Mouse (Mus musculus): ENCODE measurements at regions not wholly inside any gene's neighbourhood (a gene's known extent, or its start where the extent isn't known, plus 50 kb on each side); places are given as distances from the start of the nearest gene placed in this dataset.

DNA sequence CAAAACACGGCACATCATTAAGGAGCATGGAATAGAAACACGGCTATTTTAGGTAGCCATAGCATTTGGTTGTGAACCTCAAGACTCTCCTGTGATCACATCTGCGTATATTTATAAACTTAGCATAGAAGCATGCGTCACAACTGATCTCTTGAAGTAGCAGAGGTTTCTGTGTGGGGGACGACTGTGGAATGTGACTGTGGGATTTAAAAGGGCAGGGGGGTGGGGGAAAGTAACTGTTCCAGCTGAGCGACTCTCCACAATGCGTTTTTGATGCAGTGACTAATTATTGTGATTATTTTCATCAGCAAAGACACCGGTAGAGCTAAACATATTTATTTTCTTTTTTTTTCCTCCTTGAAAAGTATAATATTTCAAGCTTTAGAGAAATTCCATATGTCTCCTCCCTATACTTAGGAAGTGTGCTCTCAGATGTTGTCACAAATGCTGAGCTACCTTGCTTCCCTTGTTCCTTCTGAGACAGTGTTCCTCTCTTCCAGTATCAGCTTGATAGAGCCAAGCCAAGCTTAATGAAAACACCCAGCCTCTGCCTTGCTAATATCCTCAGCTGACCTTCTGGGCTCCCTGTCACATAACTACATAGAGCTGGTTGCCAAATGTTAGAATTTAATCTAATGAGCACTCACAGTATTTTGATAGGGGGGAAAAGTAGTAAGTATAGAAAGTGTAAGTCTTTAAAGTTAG, 75.0 kb upstream of the Magi3 start:
- WGBS: 11% methylated on average over 8 of the region's 8 CpGs
- Histone ChIP-seq H3K4me3 (replicated peaks) (no peak overlapping the region), H3K9ac (no peak overlapping the region), H3K4me2 (replicated peaks) (no peak overlapping the region), H3K36me3 (no peaks in the 10 kb centered on the region), H3K27me3 (no peaks in the 10 kb centered on the region), H3K27ac (replicated peaks) (no peak overlapping the region), H3K9me3 (replicated peaks) (no peaks in the 10 kb centered on the region), H3K4me1 (peaks cover 10% of the 10 kb centered on the region)
- no peak for ATAC-seq (ENCODE audit: insufficient number of reproducible peaks, low FRiP score, low TSS enrichment, low read depth)

DNA sequence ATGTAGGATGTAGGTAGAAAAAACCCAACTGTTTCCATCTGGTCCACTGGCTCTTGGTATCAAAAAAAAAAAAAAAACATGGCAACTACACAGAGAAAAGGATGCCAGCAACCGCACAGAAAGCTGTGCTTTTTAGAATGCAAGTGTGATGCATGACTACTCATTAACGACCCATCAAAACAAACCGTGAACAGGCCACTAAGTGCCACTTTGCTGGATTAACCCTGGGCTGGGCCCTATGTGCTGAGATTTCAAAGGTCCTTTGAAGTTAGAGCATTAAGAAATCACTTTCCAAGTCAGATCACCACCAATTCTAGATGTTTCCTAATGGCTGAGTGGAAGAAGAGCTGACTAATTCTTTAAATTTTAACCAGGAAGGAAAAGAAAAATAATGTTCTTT, 73.7 kb upstream of the Magi3 start:
- no peaks in the 10 kb centered on the region for H3K27me3 ChIP-seq
- peaks cover 10% of the 10 kb centered on the region for H3K4me1 ChIP-seq
- no peak overlapping the region for H3K4me3 ChIP-seq (replicated peaks)
- no peak overlapping the region for H3K4me2 ChIP-seq (replicated peaks)
- no peak overlapping the region for H3K9ac ChIP-seq
- H3K9me3 ChIP-seq (replicated peaks): no peaks in the 10 kb centered on the region
- H3K36me3 ChIP-seq: no peaks in the 10 kb centered on the region
- 55% methylated on average over 3 of the region's 3 CpGs for WGBS
- ATAC-seq (ENCODE audit: insufficient number of reproducible peaks, low FRiP score, low TSS enrichment, low read depth): no peak
- H3K27ac ChIP-seq (replicated peaks): no peak overlapping the region

DNA sequence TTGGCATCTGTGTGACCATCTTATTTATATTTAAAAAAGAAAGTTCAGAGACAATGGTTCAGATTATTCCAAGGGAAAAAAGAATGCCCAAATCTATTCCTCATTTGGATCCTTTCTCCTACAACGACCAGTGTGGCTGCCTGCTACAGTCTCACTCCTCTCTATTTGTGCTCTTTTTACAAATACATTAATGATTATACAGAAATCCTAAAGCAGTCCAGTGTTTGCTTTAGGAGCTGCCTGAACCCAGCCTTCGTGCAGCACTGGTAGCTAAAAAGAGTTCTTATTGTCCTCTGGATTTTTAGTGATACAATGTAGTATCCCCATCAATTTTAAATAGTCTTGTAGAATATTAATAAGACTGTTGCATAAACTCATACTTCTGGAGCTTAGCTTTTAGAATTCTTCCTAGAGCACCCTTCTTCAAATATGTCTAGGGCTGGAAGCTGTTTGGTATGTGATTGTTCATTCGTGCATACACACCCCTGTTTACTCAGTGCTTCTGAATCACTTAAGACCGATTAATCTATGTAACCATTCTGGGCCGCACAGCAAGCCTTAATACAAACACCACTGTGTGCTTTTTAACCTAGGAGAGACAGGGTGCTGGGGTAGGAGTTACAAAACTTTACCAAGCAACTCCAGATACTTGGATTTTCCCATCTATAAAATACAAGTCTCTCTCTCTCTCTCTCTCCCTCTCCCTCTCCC, 69.0 kb upstream of the Magi3 start:
- H3K4me1 ChIP-seq: peaks cover 4% of the 10 kb centered on the region; the same call in 1 of the 2 replicates
- no peak overlapping the region for H3K9ac ChIP-seq
- 54% methylated on average over 5 of the region's 5 CpGs for WGBS
- H3K27ac ChIP-seq (replicated peaks): no peak overlapping the region
- no peaks in the 10 kb centered on the region for H3K9me3 ChIP-seq (replicated peaks)
- ATAC-seq (ENCODE audit: insufficient number of reproducible peaks, low FRiP score, low TSS enrichment, low read depth): no peak
- no peak overlapping the region for H3K4me2 ChIP-seq (replicated peaks)
- H3K4me3 ChIP-seq (replicated peaks): no peak overlapping the region
- no peaks in the 10 kb centered on the region for H3K27me3 ChIP-seq
- no peaks in the 10 kb centered on the region for H3K36me3 ChIP-seq

DNA sequence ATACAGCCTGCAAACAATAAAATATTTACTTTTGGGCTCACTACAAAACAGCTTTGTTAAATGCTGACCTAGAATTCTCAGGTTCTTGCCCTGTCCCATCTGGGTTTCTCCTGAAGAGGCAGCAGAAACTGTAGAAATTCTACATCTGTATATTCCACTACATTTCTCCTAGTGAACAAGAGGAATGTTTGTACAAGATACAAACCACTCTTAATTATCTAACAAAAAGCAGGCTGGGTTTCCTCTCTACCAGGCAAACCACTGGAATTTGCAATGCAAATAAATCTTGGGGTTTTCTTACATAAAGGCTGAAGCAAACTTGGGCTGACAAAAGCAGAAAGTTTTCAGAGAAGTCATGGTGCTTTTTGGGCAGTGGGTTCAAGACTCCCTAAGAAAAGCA, 67.7 kb upstream of the Magi3 start:
- ATAC-seq (ENCODE audit: insufficient number of reproducible peaks, low FRiP score, low TSS enrichment, low read depth): no peak
- peaks cover 4% of the 10 kb centered on the region; the same call in 1 of the 2 replicates for H3K4me1 ChIP-seq
- H3K4me2 ChIP-seq (replicated peaks): no peak overlapping the region
- no peaks in the 10 kb centered on the region for H3K9me3 ChIP-seq (replicated peaks)
- H3K27ac ChIP-seq (replicated peaks): 0 out of 2 replicates have a peak overlapping the region, but pooled peaks have one; percentile 58
- H3K4me3 ChIP-seq (replicated peaks): no peak overlapping the region
- no peak overlapping the region for H3K9ac ChIP-seq
- no peaks in the 10 kb centered on the region for H3K36me3 ChIP-seq
- no peaks in the 10 kb centered on the region for H3K27me3 ChIP-seq

DNA sequence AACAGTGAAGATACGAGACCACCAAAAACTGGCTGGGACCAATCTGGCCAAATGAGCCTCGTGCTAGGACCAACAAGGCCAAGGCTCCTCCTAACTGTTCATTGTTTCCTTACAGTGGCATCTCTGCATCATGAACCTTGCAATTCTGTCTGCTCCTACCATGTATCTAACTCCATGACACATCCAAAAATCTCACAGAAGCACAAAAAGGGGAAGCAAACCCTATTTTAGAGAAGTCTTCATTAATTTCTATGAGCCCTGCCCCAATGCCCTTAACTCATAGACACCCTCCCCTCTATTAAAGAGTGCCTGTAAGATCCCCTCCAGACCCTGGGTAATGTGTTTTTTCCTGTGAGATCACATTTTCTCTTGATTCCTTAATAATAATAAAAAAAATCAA, 64.8 kb upstream of the Magi3 start:
- no peak overlapping the region for H3K27ac ChIP-seq (replicated peaks)
- peaks cover 4% of the 10 kb centered on the region; the same call in 1 of the 2 replicates for H3K4me1 ChIP-seq
- H3K27me3 ChIP-seq: no peaks in the 10 kb centered on the region
- H3K4me2 ChIP-seq (replicated peaks): no peak overlapping the region
- no peaks in the 10 kb centered on the region for H3K9me3 ChIP-seq (replicated peaks)
- WGBS: 85% methylated on average over 2 of the region's 2 CpGs
- no peak overlapping the region for H3K4me3 ChIP-seq (replicated peaks)
- no peak for ATAC-seq (ENCODE audit: insufficient number of reproducible peaks, low FRiP score, low TSS enrichment, low read depth)
- no peak overlapping the region for H3K9ac ChIP-seq
- no peaks in the 10 kb centered on the region for H3K36me3 ChIP-seq

DNA sequence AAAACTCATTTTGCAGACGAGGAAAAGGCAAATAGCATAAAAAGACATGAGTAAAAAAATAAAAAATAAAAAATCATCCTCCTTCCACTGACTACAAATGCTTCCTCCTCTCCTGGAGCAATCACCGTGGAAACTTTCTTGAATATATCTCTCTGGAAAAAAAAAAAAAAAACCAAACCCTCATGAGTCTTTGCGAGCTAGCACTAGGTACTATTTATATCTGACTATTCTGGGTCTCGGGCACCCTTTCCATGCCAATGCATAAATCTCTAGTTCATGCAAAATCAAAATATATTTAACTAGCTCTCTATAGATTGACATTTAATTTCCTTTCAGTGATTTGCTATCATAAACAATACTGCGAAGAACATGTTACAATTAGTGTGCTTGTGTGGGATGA, 63.7 kb upstream of the Magi3 start:
- Histone ChIP-seq H3K9ac (no peak overlapping the region), H3K9me3 (replicated peaks) (no peaks in the 10 kb centered on the region), H3K4me1 (peaks cover 4% of the 10 kb centered on the region; the same call in 1 of the 2 replicates), H3K4me2 (replicated peaks) (no peak overlapping the region), H3K36me3 (no peaks in the 10 kb centered on the region), H3K4me3 (replicated peaks) (no peak overlapping the region), H3K27me3 (no peaks in the 10 kb centered on the region), H3K27ac (replicated peaks) (no peak overlapping the region)
- ATAC-seq (ENCODE audit: insufficient number of reproducible peaks, low FRiP score, low TSS enrichment, low read depth): no peak
- 55% methylated on average over 5 of the region's 5 CpGs for WGBS

DNA sequence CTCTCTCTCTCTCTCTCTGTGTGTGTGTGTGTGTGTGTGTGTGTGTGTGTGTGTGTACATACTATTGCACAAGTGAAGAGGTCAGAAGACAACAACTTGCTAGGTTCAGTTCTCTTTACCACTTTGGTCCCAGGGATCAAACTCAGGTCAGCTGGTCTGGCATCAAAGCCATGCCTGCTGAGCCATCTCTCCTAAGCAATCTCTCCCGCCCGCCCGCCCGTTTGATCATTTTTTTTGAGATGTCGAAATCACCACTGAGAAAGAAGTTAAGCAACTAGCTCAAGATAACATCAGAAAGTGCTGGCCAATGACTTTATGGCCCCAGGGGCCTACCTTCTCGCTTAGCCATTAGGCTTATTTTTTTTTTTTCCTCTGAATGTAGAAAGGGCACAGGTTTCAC, 59.3 kb upstream of the Magi3 start:
- 58% methylated on average over 6 of the region's 6 CpGs for WGBS
- Histone ChIP-seq H3K27ac (replicated peaks) (no peak overlapping the region), H3K4me3 (replicated peaks) (no peak overlapping the region), H3K9ac (no peak overlapping the region), H3K9me3 (replicated peaks) (no peaks in the 10 kb centered on the region), H3K4me1 (no peaks in the 10 kb centered on the region), H3K36me3 (no peaks in the 10 kb centered on the region), H3K4me2 (replicated peaks) (no peak overlapping the region), H3K27me3 (no peaks in the 10 kb centered on the region)
- ATAC-seq (ENCODE audit: insufficient number of reproducible peaks, low FRiP score, low TSS enrichment, low read depth): no peak

DNA sequence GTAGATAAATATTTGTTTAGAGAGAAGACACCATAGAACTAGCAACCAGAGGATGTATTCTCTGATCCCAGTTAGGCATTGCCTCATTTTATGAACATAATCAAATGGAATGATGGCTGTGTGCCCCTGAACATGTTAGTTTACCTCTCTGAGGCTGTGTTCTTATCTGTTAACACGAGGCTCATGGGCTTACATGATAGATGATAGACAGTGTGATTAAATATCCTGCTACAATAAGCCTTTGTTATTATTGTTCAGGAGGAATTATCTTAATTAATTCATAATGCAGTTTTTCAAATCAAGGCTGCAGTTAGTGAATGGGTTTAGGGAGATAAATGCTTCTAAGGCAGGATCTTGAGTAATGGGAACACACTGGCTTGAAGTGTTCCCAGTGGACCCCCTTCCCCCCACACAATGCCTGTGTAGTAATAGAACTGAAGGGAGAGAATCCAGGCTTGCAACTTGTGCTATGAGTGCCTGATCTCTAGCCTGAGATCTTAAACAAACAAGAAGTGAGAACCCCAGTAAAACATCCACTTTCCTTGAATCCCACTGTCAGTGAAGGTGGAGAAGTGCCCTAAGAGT, 54.6 kb upstream of the Magi3 start:
- Histone ChIP-seq H3K4me2 (replicated peaks) (no peak overlapping the region), H3K36me3 (no peaks in the 10 kb centered on the region), H3K27me3 (no peaks in the 10 kb centered on the region), H3K9me3 (replicated peaks) (no peaks in the 10 kb centered on the region), H3K4me1 (no peaks in the 10 kb centered on the region), H3K27ac (replicated peaks) (no peak overlapping the region), H3K4me3 (replicated peaks) (no peak overlapping the region), H3K9ac (no peak overlapping the region)
- 67% methylated on average over 1 of the region's 1 CpGs for WGBS
- ATAC-seq (ENCODE audit: insufficient number of reproducible peaks, low FRiP score, low TSS enrichment, low read depth): no peak

DNA sequence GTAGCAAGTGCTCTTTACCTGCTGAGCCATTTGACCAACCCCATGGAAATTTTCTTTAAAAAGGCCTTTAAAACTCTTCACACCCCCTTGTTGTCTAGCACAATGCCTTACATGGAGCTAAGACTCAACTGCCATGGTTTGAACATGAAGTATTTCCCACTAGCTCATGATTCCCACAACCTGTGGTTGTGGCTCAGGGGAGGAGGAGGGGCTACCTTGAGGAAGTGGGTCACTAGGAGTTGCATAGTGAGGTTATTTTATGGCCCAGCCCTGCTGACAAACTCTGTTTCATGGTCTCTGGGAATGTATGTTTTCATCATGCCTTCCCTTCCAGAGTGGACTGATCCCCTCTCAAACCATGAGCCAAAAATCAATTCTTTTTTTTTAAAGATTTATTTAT, 53.9 kb upstream of the Magi3 start:
- ATAC-seq (ENCODE audit: insufficient number of reproducible peaks, low FRiP score, low TSS enrichment, low read depth): no peak
- Histone ChIP-seq H3K4me3 (replicated peaks) (no peak overlapping the region), H3K4me1 (no peaks in the 10 kb centered on the region), H3K27ac (replicated peaks) (no peak overlapping the region), H3K36me3 (no peaks in the 10 kb centered on the region), H3K9me3 (replicated peaks) (no peaks in the 10 kb centered on the region), H3K4me2 (replicated peaks) (no peak overlapping the region), H3K27me3 (no peaks in the 10 kb centered on the region), H3K9ac (no peak overlapping the region)
